Mouse (Mus musculus): Measurements from ENCODE around the gene Wwc2.

DNA sequence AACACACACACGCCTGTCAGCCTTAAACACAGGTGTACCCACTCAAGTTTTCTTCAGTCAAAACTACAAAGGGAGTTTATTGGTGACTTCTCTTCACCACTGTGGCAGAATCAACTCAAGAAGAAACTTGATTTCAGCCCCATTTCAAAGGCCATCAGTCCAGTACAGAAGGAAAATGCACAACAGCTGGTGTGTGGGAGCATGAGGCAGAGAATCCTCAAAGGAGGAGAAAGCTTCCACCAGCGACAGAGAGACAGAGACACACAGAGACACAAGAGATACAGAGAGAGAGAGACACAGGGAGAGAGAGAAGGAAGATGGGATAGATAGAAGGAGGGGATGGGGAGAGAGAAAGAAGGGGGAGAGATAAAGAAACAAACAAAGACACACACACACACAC lies 188.4 kb downstream of the Wwc2 start:
- TF ChIP-seq FLI1 (IDR thresholded peaks at IDR 0.05; ENCODE audit: low read length): no peak
- TF ChIP-seq GATA1 (IDR thresholded peaks at IDR 0.05; ENCODE audit: borderline replicate concordance, low read length): no peak
